Mouse (Mus musculus): ENCODE data around the gene Col10a1. TPM values are rescaled to one million over a fixed set of nuclear protein-coding genes. Genes with fewer than 3 reads are reported as not detected.

Gene Col10a1
- polyA plus RNA-seq (2012; rRNA removed) = 0.08 and 1.0 TPM in 2 replicates

GRCm38 (mm10) chr10:34389681-34390080 is at the start of gene Col10a1:
Col10a1 (plus strand) TSS chr10:34389981.

GRCm38 (mm10) chr10:34418204-34418756 is 28.5 kb downstream of the Col10a1 start, which contains the start of gene Nt5dc1:
Nt5dc1 (minus strand) TSS chr10:34418552.

Other genes with a start within 250 kb of the Col10a1 start
- gene Dse, start 182.3 kb upstream of the Col10a1 start, polyA plus RNA-seq (2012; rRNA removed) = 5.5 and 7.3 TPM in 2 replicates
- 75.1 and 75.2 TPM in 2 replicates for gene Tspyl1, start 107.8 kb upstream of the Col10a1 start, polyA plus RNA-seq (2012; rRNA removed)
- 244 and 252 TPM in 2 replicates for gene Tspyl4, start 92.5 kb upstream of the Col10a1 start, polyA plus RNA-seq (2012; rRNA removed)
- 1.0 and 1.5 TPM in 2 replicates for gene Nt5dc1, start 28.6 kb downstream of the Col10a1 start, polyA plus RNA-seq (2012; rRNA removed)
- 0.30 and 0.40 TPM in 2 replicates for gene Frk, start 93.4 kb downstream of the Col10a1 start, polyA plus RNA-seq (2012; rRNA removed)

Data from central nervous system, embryonic 18 days (tissue).